Mouse (Mus musculus): ENCODE data around the gene Mrpl9. TPM values are rescaled to one million over a fixed set of nuclear protein-coding genes. Genes with fewer than 3 reads are reported as not detected.

Mrpl9 gene
- polyA plus RNA-seq (2015; fragmentation: Nextera tagmentation; extraction: Ambion mirVana), result 59.8 and 62.9 TPM in 2 replicates

GRCm38 (mm10) chr3:94442951-94443596, at the start of gene Mrpl9:
Mrpl9 (plus strand) TSS chr3:94443318.
- H3K27ac ChIP-seq (replicated peaks), result peak within 1 kb of the TSS; percentile 80
- H3K9ac ChIP-seq, result peak within 1 kb of the TSS; percentile 97
- peaks cover 10% of the 10 kb centered on the region for H3K4me1 ChIP-seq
- H3K4me2 ChIP-seq, result peak within 1 kb of the TSS; percentile 92
- H3K9me3 ChIP-seq, result no peaks in the 10 kb centered on the region
- peaks cover 37% of the 10 kb centered on the region for H3K36me3 ChIP-seq
- peaks cover 8% of the 10 kb centered on the region; the same call in 1 of the 2 replicates for H3K27me3 ChIP-seq (replicated peaks)
- peak; percentile 87 for ATAC-seq (ENCODE audit: extremely low read depth, insufficient number of reproducible peaks, low FRiP score, low TSS enrichment)
- peak within 1 kb of the TSS; percentile 72 for H3K4me3 ChIP-seq
- WGBS, result under 1% methylated on average over 39 of the region's 39 CpGs

DNA sequence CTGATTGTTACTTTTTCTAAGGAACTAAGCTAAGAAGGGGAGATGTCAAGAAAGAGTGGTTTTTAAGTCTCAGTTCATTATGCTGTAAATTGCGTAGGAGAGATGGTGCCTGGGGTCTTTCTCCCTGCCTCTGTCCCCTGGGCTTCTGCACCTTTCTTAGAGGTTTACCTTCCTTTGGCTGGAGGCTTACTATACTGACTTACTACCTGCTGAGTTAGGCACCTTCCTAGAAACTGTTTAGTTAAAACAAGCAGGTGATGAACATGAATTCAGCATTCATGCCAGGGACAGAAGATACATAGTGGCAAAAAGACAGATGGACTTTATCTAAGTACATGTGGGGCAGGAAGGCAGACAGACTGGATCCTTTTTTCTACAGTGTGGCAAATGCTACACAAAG, 46.8 kb upstream of the Mrpl9 start:
- ATAC-seq (ENCODE audit: extremely low read depth, insufficient number of reproducible peaks, low FRiP score, low TSS enrichment), result no peak
- H3K4me1 ChIP-seq, result peaks cover 7% of the 10 kb centered on the region

DNA sequence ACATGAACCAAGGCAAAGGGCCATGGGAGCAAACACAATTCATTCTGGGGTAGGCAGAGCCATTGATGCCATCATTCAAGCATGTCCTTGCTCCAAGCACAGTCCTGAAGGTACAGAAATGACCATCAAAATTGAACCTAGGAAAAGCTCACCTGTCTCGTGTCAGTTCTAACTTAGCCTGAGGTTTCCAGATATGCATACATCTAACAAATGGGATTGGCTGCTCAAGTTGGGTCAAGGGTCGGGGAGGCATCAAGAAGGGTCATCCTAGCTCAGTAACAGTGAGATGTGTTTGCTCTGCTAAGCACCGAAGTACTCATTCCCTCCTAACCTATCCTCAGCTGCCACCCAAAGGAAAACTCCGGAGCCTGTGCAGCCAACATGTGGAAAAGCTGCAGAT, 46.3 kb upstream of the Mrpl9 start:
- no peak overlapping the region for H3K9ac ChIP-seq
- 71% methylated on average over 4 of the region's 4 CpGs for WGBS

More for the DNA sequence above, 46.8 kb upstream of the Mrpl9 start:
- no peaks in the 10 kb centered on the region for H3K9me3 ChIP-seq
- no peak overlapping the region for H3K9ac ChIP-seq
- no peak overlapping the region for H3K27ac ChIP-seq (replicated peaks)
- peaks cover 59% of the 10 kb centered on the region for H3K27me3 ChIP-seq (replicated peaks)
- no peak overlapping the region for H3K4me2 ChIP-seq
- 68% methylated on average over 1 of the region's 1 CpGs for WGBS
- no peaks in the 10 kb centered on the region for H3K36me3 ChIP-seq
- no peak overlapping the region for H3K4me3 ChIP-seq

GRCm38 (mm10) chr3:94398217-94398616, 44.9 kb upstream of the Mrpl9 start, which contains the start of gene Lingo4:
Lingo4 (plus strand) TSS chr3:94398517.
- peak within 1 kb of the TSS; percentile 69 for H3K9ac ChIP-seq

More for the DNA sequence above, 46.3 kb upstream of the Mrpl9 start:
- Histone ChIP-seq H3K4me1 (peaks cover 7% of the 10 kb centered on the region), H3K27ac (replicated peaks) (no peak overlapping the region), H3K4me2 (no peak overlapping the region), H3K36me3 (no peaks in the 10 kb centered on the region), H3K27me3 (replicated peaks) (peaks cover 64% of the 10 kb centered on the region), H3K4me3 (no peak overlapping the region), H3K9me3 (no peaks in the 10 kb centered on the region)
- ATAC-seq (ENCODE audit: extremely low read depth, insufficient number of reproducible peaks, low FRiP score, low TSS enrichment), result no peak

DNA sequence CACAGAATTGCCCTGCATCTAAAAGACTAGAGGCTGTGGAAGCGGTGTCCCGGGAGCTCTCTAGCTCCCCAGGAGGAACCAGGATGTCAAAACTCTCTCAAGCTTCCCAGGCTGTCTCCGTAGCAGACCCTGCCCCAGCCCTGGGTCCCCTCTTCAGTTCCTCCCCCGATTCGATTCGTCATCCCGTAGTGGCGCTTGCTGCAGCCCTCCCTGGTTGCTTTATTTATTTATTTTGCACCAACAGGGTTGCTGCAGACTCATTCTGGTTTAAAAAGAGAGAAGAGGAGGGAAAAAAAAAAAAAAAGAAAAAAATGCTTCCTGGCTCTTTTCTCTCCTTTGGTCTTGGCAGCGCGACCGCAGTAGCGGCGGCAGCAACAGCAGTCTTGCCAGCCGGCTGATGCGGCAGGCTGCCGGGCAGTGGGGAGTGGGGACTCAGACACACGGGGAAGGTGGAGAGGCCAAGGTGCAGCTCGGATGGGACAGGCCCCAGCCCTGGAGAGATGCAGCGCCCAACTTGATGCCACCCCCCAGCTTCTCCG, 44.1 kb upstream of the Mrpl9 start:
- Histone ChIP-seq H3K4me1 (peaks cover 10% of the 10 kb centered on the region), H3K27ac (replicated peaks) (no peak overlapping the region), H3K27me3 (replicated peaks) (peaks cover 86% of the 10 kb centered on the region), H3K9me3 (no peaks in the 10 kb centered on the region), H3K9ac (peak overlapping the region; percentile 69), H3K4me2 (peak overlapping the region; percentile 74), H3K36me3 (no peaks in the 10 kb centered on the region), H3K4me3 (peak overlapping the region; percentile 44)
- 3% methylated on average over 20 of the region's 20 CpGs for WGBS
- ATAC-seq (ENCODE audit: extremely low read depth, insufficient number of reproducible peaks, low FRiP score, low TSS enrichment), result no peak

More at GRCm38 (mm10) chr3:94398217-94398616, 44.9 kb upstream of the Mrpl9 start, which contains the start of gene Lingo4:
- ATAC-seq (ENCODE audit: extremely low read depth, insufficient number of reproducible peaks, low FRiP score, low TSS enrichment), result no peak
- Histone ChIP-seq H3K27me3 (replicated peaks) (peaks cover 78% of the 10 kb centered on the region), H3K4me3 (peak within 1 kb of the TSS; percentile 44), H3K36me3 (no peaks in the 10 kb centered on the region), H3K4me2 (peak within 1 kb of the TSS; percentile 74), H3K27ac (replicated peaks) (no peak within 1 kb of the TSS), H3K9me3 (no peaks in the 10 kb centered on the region), H3K4me1 (peaks cover 7% of the 10 kb centered on the region)
- WGBS, result 74% methylated on average over 6 of the region's 6 CpGs

GRCm38 (mm10) chr3:94399663-94400310, 43.3 kb upstream of the Mrpl9 start:
- WGBS, result 41% methylated on average over 5 of the region's 5 CpGs
- H3K4me2 ChIP-seq, result peak overlapping the region; percentile 74; the same call in 1 of the 2 replicates

DNA sequence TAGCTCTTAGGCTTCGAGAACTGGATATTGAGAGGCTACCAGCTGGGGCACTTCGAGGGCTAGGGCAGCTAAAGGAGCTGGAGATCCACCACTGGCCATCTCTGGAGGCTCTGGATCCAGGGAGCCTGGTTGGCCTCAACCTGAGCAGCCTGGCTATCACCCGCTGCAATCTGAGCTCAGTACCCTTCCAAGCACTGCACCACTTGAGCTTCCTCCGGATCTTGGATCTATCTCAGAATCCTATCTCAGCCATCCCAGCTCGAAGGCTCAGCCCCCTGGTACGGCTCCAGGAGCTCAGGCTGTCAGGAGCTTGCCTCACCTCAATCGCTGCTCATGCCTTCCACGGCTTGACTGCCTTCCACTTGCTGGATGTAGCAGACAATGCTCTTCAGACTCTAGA, 40.7 kb upstream of the Mrpl9 start:
- H3K4me2 ChIP-seq, result no peak overlapping the region
- no peak overlapping the region for H3K4me3 ChIP-seq
- no peaks in the 10 kb centered on the region for H3K9me3 ChIP-seq
- no peak overlapping the region for H3K27ac ChIP-seq (replicated peaks)
- no peak for ATAC-seq (ENCODE audit: extremely low read depth, insufficient number of reproducible peaks, low FRiP score, low TSS enrichment)
- 47% methylated on average over 8 of the region's 8 CpGs for WGBS
- H3K9ac ChIP-seq, result no peak overlapping the region
- peaks cover 99% of the 10 kb centered on the region for H3K27me3 ChIP-seq (replicated peaks)
- H3K4me1 ChIP-seq, result peaks cover 10% of the 10 kb centered on the region
- no peaks in the 10 kb centered on the region for H3K36me3 ChIP-seq

More at GRCm38 (mm10) chr3:94399663-94400310, 43.3 kb upstream of the Mrpl9 start:
- no peak for ATAC-seq (ENCODE audit: extremely low read depth, insufficient number of reproducible peaks, low FRiP score, low TSS enrichment)
- peak overlapping the region; percentile 69; the same call in 1 of the 2 replicates for H3K9ac ChIP-seq
- H3K4me1 ChIP-seq, result peaks cover 10% of the 10 kb centered on the region
- H3K9me3 ChIP-seq, result no peaks in the 10 kb centered on the region
- H3K27ac ChIP-seq (replicated peaks), result no peak overlapping the region
- H3K36me3 ChIP-seq, result no peaks in the 10 kb centered on the region
- H3K4me3 ChIP-seq, result peak overlapping the region; percentile 44; the same call in 1 of the 2 replicates
- peaks cover 93% of the 10 kb centered on the region for H3K27me3 ChIP-seq (replicated peaks)

GRCm38 (mm10) chr3:94404366-94405054, 38.6 kb upstream of the Mrpl9 start:
- no peak for ATAC-seq (ENCODE audit: extremely low read depth, insufficient number of reproducible peaks, low FRiP score, low TSS enrichment)

GRCm38 (mm10) chr3:94405561-94405960, 37.6 kb upstream of the Mrpl9 start:
- Histone ChIP-seq H3K27me3 (replicated peaks) (peaks cover 73% of the 10 kb centered on the region), H3K9me3 (no peaks in the 10 kb centered on the region), H3K27ac (replicated peaks) (no peak overlapping the region), H3K4me3 (no peak overlapping the region), H3K4me1 (0 out of 2 replicates have a peak, but pooled peaks cover 2% of the 10 kb centered on the region), H3K4me2 (no peak overlapping the region), H3K36me3 (no peaks in the 10 kb centered on the region), H3K9ac (no peak overlapping the region)
- 50% methylated on average over 4 of the region's 4 CpGs for WGBS
- no peak for ATAC-seq (ENCODE audit: extremely low read depth, insufficient number of reproducible peaks, low FRiP score, low TSS enrichment)

More at GRCm38 (mm10) chr3:94404366-94405054, 38.6 kb upstream of the Mrpl9 start:
- Histone ChIP-seq H3K27ac (replicated peaks) (no peak overlapping the region), H3K4me1 (peaks cover 2% of the 10 kb centered on the region; the same call in 1 of the 2 replicates), H3K4me3 (no peak overlapping the region), H3K27me3 (replicated peaks) (peaks cover 83% of the 10 kb centered on the region), H3K9ac (no peak overlapping the region), H3K36me3 (no peaks in the 10 kb centered on the region), H3K9me3 (no peaks in the 10 kb centered on the region), H3K4me2 (no peak overlapping the region)
- 17% methylated on average over 7 of the region's 7 CpGs for WGBS

DNA sequence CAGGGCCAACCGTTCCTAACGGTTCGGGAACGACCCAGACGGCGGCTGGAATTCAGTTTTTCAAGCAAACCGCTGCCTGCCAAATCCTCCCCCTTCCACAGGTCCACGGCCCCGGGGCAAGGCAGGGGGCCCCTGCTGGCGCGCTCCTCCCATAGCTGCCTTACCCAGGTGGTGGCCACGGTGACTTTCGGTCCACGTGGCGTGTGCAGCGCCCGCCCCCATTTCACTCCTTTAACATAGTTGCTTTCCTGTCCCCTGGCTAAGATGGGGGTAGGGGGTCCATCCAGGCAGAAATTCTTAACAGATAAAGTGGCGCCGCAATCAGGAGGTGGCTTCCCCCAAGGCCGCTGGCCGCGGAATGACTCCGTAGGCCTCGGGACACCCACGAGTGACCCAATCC, 30.6 kb upstream of the Mrpl9 start:
- 8% methylated on average over 25 of the region's 25 CpGs for WGBS
- H3K27me3 ChIP-seq (replicated peaks), result peaks cover 18% of the 10 kb centered on the region; the same call in 1 of the 2 replicates
- H3K4me1 ChIP-seq, result peaks cover 9% of the 10 kb centered on the region
- ATAC-seq (ENCODE audit: extremely low read depth, insufficient number of reproducible peaks, low FRiP score, low TSS enrichment), result no peak
- peak overlapping the region; percentile 62 for H3K4me3 ChIP-seq
- H3K27ac ChIP-seq (replicated peaks), result no peak overlapping the region
- peak overlapping the region; percentile 68 for H3K9ac ChIP-seq
- no peaks in the 10 kb centered on the region for H3K9me3 ChIP-seq
- H3K4me2 ChIP-seq, result peak overlapping the region; percentile 94
- H3K36me3 ChIP-seq, result no peaks in the 10 kb centered on the region

Data from heart, embryonic 13.5 days (tissue).